Mouse (Mus musculus) midbrain, embryonic 11.5 days (tissue): ENCODE results near the gene Card10. TPM values are rescaled to one million over a fixed set of nuclear protein-coding genes. Genes with fewer than 3 reads are reported as not detected.

Experiments
- ATAC-seq: fragments of 200-750 bp; cut with Nextera tagmentation; 2 replicates; pipeline ENCODE4 v1.8.0; 2017; ENCODE audit warnings: moderate TSS enrichment, moderate library complexity; ENCODE audit not compliant: low FRiP score
- DNase-seq: peaks from one replicate; pipeline ENCODE4 v3.0.0; 2015; ENCODE audit warnings: low spot score; ENCODE audit errors: missing footprints
- H3K27ac ChIP-seq: fragments of 300-500 bp; sonication (generic); 2 replicates; pipeline ENCODE4 v1.5.1; 2014; ENCODE audit warnings: low read depth, low read length
- H3K27me3 ChIP-seq: fragments of 300-500 bp; sonication (generic); 2 replicates; pipeline ENCODE4 v1.6.1; 2014; ENCODE audit warnings: mild to moderate bottlenecking, low read length, moderate library complexity, mixed read lengths; ENCODE audit not compliant: control insufficient read depth, insufficient read depth
- H3K36me3 ChIP-seq: fragments of 300-500 bp; sonication (generic); 2 replicates; pipeline ENCODE4 v1.6.1; 2014; ENCODE audit warnings: mild to moderate bottlenecking, low read length, moderate library complexity, mixed read lengths; ENCODE audit not compliant: control insufficient read depth, insufficient read depth
- H3K4me1 ChIP-seq: fragments of 300-500 bp; sonication (generic); 2 replicates; pipeline ENCODE4 v1.6.1; 2014; ENCODE audit warnings: low read length; ENCODE audit not compliant: control insufficient read depth, insufficient read depth
- H3K4me2 ChIP-seq: fragments of 300-500 bp; sonication (generic); 2 replicates; pipeline ENCODE4 v1.6.1; 2014; ENCODE audit warnings: mild to moderate bottlenecking, moderate library complexity
- H3K4me3 ChIP-seq: fragments of 300-500 bp; sonication (generic); 2 replicates; pipeline ENCODE4 v1.5.1; 2014; ENCODE audit warnings: low read depth, low read length
- H3K9ac ChIP-seq: fragments of 300-500 bp; sonication (generic); 2 replicates; pipeline ENCODE4 v1.6.1; 2014; ENCODE audit warnings: low read length
- H3K9me3 ChIP-seq: fragments of 300-500 bp; sonication (generic); 2 replicates; pipeline ENCODE4 v1.6.1; 2016; ENCODE audit warnings: low read length; ENCODE audit not compliant: control insufficient read depth
- WGBS: fragments of 180-500 bp; shearing (Covaris S2); extraction: QIAGEN DNeasy Blood & Tissue Kit; methylation state at CpG from one replicate; pipeline ENCODE4 v1.1.7; 2014; 5-methylcytosine and 5-hydroxymethylcytosine counted together
- polyA plus RNA-seq: library from polyadenylated mRNA; unstranded; fragments of >200 nt; fragmentation: Nextera tagmentation; extraction: Ambion mirVana; gene quantifications from 2 replicates; pipeline ENCODE4 v1.2.1, GENCODE M21; 2014

Gene Card10
- polyA plus RNA-seq, 1 experiment from 2014 or later: 1.5 TPM

GRCm38 (mm10) chr15:78845321-78845720, 42.5 kb upstream of the Card10 start:
- Histone ChIP-seq H3K4me1 (peaks cover 10% of the 10 kb centered on the region), H3K4me2 (no peak overlapping the region), H3K4me3 (no peak overlapping the region), H3K9me3 (no peaks in the 10 kb centered on the region), H3K9ac (no peak overlapping the region; the same call in 1 of the 2 replicates), H3K27me3 (peaks cover 29% of the 10 kb centered on the region), H3K36me3 (no peaks in the 10 kb centered on the region), H3K27ac (no peak overlapping the region)
- DNase-seq (no peak), ATAC-seq (no peak)
- WGBS: 74% methylated on average over 11 of the region's 11 CpGs

- Histone ChIP-seq H3K9ac (no peak overlapping the region; the same call in 1 of the 2 replicates), H3K9me3 (no peaks in the 10 kb centered on the region), H3K27me3 (peaks cover 31% of the 10 kb centered on the region), H3K27ac (no peak overlapping the region), H3K4me3 (no peak overlapping the region), H3K4me1 (peaks cover 14% of the 10 kb centered on the region), H3K4me2 (no peak overlapping the region), H3K36me3 (no peaks in the 10 kb centered on the region)
- ATAC-seq: no peak
- no peak for DNase-seq
- WGBS: 52% methylated on average over 9 of the region's 9 CpGs
Observed at GRCm38 (mm10) chr15:78844791-78845190, 41.9 kb upstream of the Card10 start.

GRCm38 (mm10) chr15:78843581-78844469, 41.0 kb upstream of the Card10 start:
- H3K36me3 ChIP-seq: no peaks in the 10 kb centered on the region
- peaks cover 31% of the 10 kb centered on the region for H3K27me3 ChIP-seq
- no peak overlapping the region for H3K27ac ChIP-seq
- H3K4me1 ChIP-seq: peaks cover 21% of the 10 kb centered on the region
- peak overlapping the region; percentile 85; the same call in 1 of the 2 replicates for H3K4me2 ChIP-seq
- H3K9me3 ChIP-seq: no peaks in the 10 kb centered on the region
- WGBS: 44% methylated on average over 21 of the region's 21 CpGs
- ATAC-seq (no peak), DNase-seq (peak; percentile 91)
- no peak overlapping the region for H3K4me3 ChIP-seq
- H3K9ac ChIP-seq: no peak overlapping the region

- ATAC-seq: peak; percentile 47; the same call in 1 of the 2 replicates
- WGBS: 0% methylated on average over 66 of the region's 86 CpGs
Observed at GRCm38 (mm10) chr15:78842371-78843163, 39.7 kb upstream of the Card10 start, which contains the start of gene Cdc42ep1. Gene Cdc42ep1 (plus strand): TSS chr15:78842624.

GRCm38 (mm10) chr15:78841161-78841790, 38.4 kb upstream of the Card10 start:
- H3K36me3 ChIP-seq: no peaks in the 10 kb centered on the region
- ATAC-seq: no peak
- H3K4me1 ChIP-seq: peaks cover 21% of the 10 kb centered on the region
- H3K4me2 ChIP-seq: no peak overlapping the region
- no peak overlapping the region for H3K4me3 ChIP-seq
- H3K27me3 ChIP-seq: peaks cover 31% of the 10 kb centered on the region
- H3K27ac ChIP-seq: no peak overlapping the region
- H3K9me3 ChIP-seq: no peaks in the 10 kb centered on the region
- WGBS: 32% methylated on average over 6 of the region's 6 CpGs
- no peak overlapping the region for H3K9ac ChIP-seq
- no peak for DNase-seq

More at GRCm38 (mm10) chr15:78842371-78843163, 39.7 kb upstream of the Card10 start, which contains the start of gene Cdc42ep1:
- Histone ChIP-seq H3K4me3 (peak within 1 kb of the TSS; percentile 44), H3K4me2 (peak within 1 kb of the TSS; percentile 85), H3K27me3 (peaks cover 31% of the 10 kb centered on the region), H3K36me3 (no peaks in the 10 kb centered on the region), H3K9me3 (no peaks in the 10 kb centered on the region), H3K27ac (peak within 1 kb of the TSS; percentile 20; the same call in 1 of the 2 replicates), H3K4me1 (peaks cover 21% of the 10 kb centered on the region), H3K9ac (peak within 1 kb of the TSS; percentile 66)
- DNase-seq: peak; percentile 96

- WGBS: 53% methylated on average over 11 of the region's 11 CpGs
- H3K9me3 ChIP-seq: no peaks in the 10 kb centered on the region
- H3K4me3 ChIP-seq: no peak overlapping the region
- no peaks in the 10 kb centered on the region for H3K36me3 ChIP-seq
- peaks cover 31% of the 10 kb centered on the region for H3K27me3 ChIP-seq
- DNase-seq (no peak), ATAC-seq (no peak)
- H3K4me2 ChIP-seq: no peak overlapping the region
- H3K4me1 ChIP-seq: peaks cover 26% of the 10 kb centered on the region
- H3K9ac ChIP-seq: no peak overlapping the region
- no peak overlapping the region for H3K27ac ChIP-seq
Observed at GRCm38 (mm10) chr15:78840751-78841150, 37.9 kb upstream of the Card10 start.

- Histone ChIP-seq H3K4me1 (peaks cover 31% of the 10 kb centered on the region), H3K9ac (no peak overlapping the region), H3K27ac (no peak overlapping the region), H3K4me3 (no peak overlapping the region), H3K27me3 (peaks cover 31% of the 10 kb centered on the region), H3K36me3 (no peaks in the 10 kb centered on the region), H3K9me3 (no peaks in the 10 kb centered on the region), H3K4me2 (no peak overlapping the region)
- ATAC-seq (no peak), DNase-seq (no peak)
- 58% methylated on average over 3 of the region's 3 CpGs for WGBS
Observed at GRCm38 (mm10) chr15:78840241-78840640, 37.4 kb upstream of the Card10 start.

- Histone ChIP-seq H3K27me3 (peaks cover 31% of the 10 kb centered on the region), H3K9me3 (no peaks in the 10 kb centered on the region), H3K4me3 (no peak overlapping the region), H3K36me3 (no peaks in the 10 kb centered on the region), H3K27ac (no peak overlapping the region), H3K4me1 (peaks cover 33% of the 10 kb centered on the region), H3K4me2 (no peak overlapping the region), H3K9ac (0 out of 2 replicates have a peak overlapping the region, but pooled peaks have one; percentile 38)
- no peak for ATAC-seq
- 2% methylated on average over 2 of the region's 2 CpGs for WGBS
- no peak for DNase-seq
Observed at GRCm38 (mm10) chr15:78839744-78840143, 36.9 kb upstream of the Card10 start.
